23 mouse cellular contexts compared by ENCODE assay signal in the genomic region with DNA sequence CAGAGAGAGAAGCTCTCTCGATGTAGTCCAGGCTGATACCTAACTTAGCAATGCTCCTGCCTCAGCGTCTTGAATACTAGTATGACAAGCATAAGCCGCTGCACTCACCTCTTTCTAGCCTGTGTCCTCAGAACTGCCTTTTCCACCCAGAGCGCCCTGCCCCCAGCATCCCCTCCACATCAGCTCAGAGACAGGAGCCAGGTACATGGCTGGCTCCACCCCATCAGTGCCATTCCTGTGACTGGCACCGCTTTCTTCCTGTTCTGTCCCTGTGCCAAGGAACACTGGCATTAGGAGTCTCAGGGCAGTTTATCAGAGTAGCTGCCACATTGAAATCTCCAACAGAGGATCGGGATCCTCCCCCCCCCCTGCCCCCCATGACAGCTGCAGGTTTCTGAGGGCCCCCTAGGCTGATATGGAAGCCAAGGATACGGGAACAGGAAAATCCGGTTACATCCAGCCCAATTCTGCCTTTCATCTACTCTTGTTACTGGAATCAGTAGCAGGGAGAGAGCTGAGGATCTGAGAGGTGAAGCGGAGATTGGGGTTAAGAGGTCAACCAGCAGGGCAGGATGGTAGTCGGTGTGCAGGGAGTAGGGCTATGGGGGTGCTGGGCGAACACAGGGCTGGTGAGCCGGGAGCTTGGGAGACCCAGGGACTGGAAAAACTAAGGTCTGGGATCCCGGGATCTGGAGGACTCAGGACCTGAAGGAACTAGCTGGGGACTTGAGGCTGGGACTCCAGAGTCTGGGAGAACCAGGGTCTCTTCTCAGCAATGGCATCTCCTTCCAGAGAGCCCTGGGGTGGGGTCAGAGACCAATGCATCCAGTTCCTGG. TPM values are rescaled to one million over a fixed set of nuclear protein-coding genes. Genes with fewer than 3 reads are reported as not detected.
DNase-seq lines count a peak whose midpoint lies in the region; ATAC-seq lines count a peak whose summit lies in the region.
"Had no signal": no experiment of that assay in that cellular context is flagged by ENCODE, and none has a peak within 500 bp of the region (broad histone marks: within the 10 kb centered on the region; RNA-seq: fewer than 3 reads in every experiment).

No protein-coding gene starts in this region.

- H3K4me1 ChIP-seq in kidney, embryonic 15.5 days, result peaks cover 41% of the 10 kb centered on the region
- H3K4me1 ChIP-seq in kidney, embryonic 14.5 days (ENCODE audit: control insufficient read depth, insufficient read depth, low read length), result peaks cover 24% of the 10 kb centered on the region; the same call in 1 of the 2 replicates
- peaks cover 30% of the 10 kb centered on the region for H3K4me1 ChIP-seq in embryonic facial prominence, embryonic 10.5 days
- H3K4me1 ChIP-seq in embryonic facial prominence, embryonic 14.5 days (ENCODE audit: control insufficient read depth, insufficient read depth, low read length), result peaks cover 9% of the 10 kb centered on the region; the same call in 1 of the 2 replicates
- H3K4me1 ChIP-seq in limb, embryonic 15.5 days, result peaks cover 7% of the 10 kb centered on the region; the same call in 1 of the 2 replicates
- H3K4me1 ChIP-seq: midbrain, embryonic 12.5 days had no signal

- 0 out of 2 replicates have a peak overlapping the region, but pooled peaks have one; percentile 5 for H3K4me2 ChIP-seq in kidney, embryonic 15.5 days
- no peak overlapping the region for H3K4me2 ChIP-seq in kidney, embryonic 14.5 days (replicated peaks; ENCODE audit: low read depth, low read length)
- no peak overlapping the region for H3K4me2 ChIP-seq in embryonic facial prominence, embryonic 14.5 days (ENCODE audit: low read depth, low read length)
- H3K4me2 ChIP-seq in limb, embryonic 15.5 days, result no peak overlapping the region
- H3K4me2 ChIP-seq: midbrain, embryonic 12.5 days; neural tube, embryonic 12.5 days had no signal

- H3K36me3 ChIP-seq in kidney, embryonic 15.5 days, result no peaks in the 10 kb centered on the region
- H3K36me3 ChIP-seq in kidney, embryonic 14.5 days (ENCODE audit: control insufficient read depth, insufficient read depth, low read length), result no peaks in the 10 kb centered on the region
- H3K36me3 ChIP-seq in embryonic facial prominence, embryonic 10.5 days (replicated peaks), result no peaks in the 10 kb centered on the region
- no peaks in the 10 kb centered on the region for H3K36me3 ChIP-seq in embryonic facial prominence, embryonic 14.5 days (ENCODE audit: control insufficient read depth, insufficient read depth, low read length)
- H3K36me3 ChIP-seq in limb, embryonic 15.5 days, result no peaks in the 10 kb centered on the region
- H3K36me3 ChIP-seq: heart, embryonic 10.5 days; midbrain, embryonic 12.5 days; neural tube, embryonic 12.5 days had no signal

- WGBS in kidney, embryonic 15.5 days, result 53% methylated on average over 13 of the region's 13 CpGs
- 47% methylated on average over 13 of the region's 13 CpGs for WGBS in kidney, embryonic 14.5 days
- 51% methylated on average over 13 of the region's 13 CpGs for WGBS in embryonic facial prominence, embryonic 10.5 days
- WGBS in embryonic facial prominence, embryonic 14.5 days, result 47% methylated on average over 13 of the region's 13 CpGs
- WGBS in limb, embryonic 15.5 days, result 41% methylated on average over 13 of the region's 13 CpGs

- 0 out of 2 replicates have a peak, but pooled peaks have one; percentile 25 for ATAC-seq in kidney, embryonic 15.5 days (replicated peaks; ENCODE audit: low FRiP score)
- ATAC-seq in kidney, embryonic 14.5 days (ENCODE audit: low FRiP score, low TSS enrichment), result no peak; the same call in 1 of the 2 replicates
- ATAC-seq in embryonic facial prominence, embryonic 14.5 days (ENCODE audit: low read depth), result peak; percentile 68
- ATAC-seq in limb, embryonic 15.5 days (ENCODE audit: insufficient number of reproducible peaks, low FRiP score, low TSS enrichment, low read depth), result no peak
- ATAC-seq: forebrain, embryonic 16.5 days had no signal

- H3K9ac ChIP-seq in kidney, embryonic 15.5 days, result no peak overlapping the region
- H3K9ac ChIP-seq in kidney, embryonic 14.5 days (ENCODE audit: low read depth, low read length), result no peak overlapping the region
- peak overlapping the region; percentile 30; the same call in 1 of the 2 replicates for H3K9ac ChIP-seq in embryonic facial prominence, embryonic 14.5 days (ENCODE audit: low read depth, low read length)
- H3K9ac ChIP-seq in limb, embryonic 15.5 days, result no peak overlapping the region
- H3K9ac ChIP-seq: midbrain, embryonic 12.5 days; neural tube, embryonic 12.5 days had no signal

- intact Hi-C loops in left cerebral cortex, postnatal 14 days (cut with DNase I), result loop anchor here (10.0 kb wide), 1 partner anchor 61 kb away; no protein-coding TSS in a partner anchor

- 0 out of 2 replicates have a peak overlapping the region, but pooled peaks have one; percentile 15 for H3K27ac ChIP-seq in kidney, embryonic 15.5 days
- no peak overlapping the region for H3K27ac ChIP-seq in kidney, embryonic 14.5 days (ENCODE audit: low read depth, low read length)
- peak overlapping the region; percentile 31; the same call in 1 of the 2 replicates for H3K27ac ChIP-seq in embryonic facial prominence, embryonic 10.5 days (replicated peaks)
- H3K27ac ChIP-seq in embryonic facial prominence, embryonic 14.5 days (replicated peaks; ENCODE audit: low read depth, low read length), result no peak overlapping the region
- peak overlapping the region; percentile 48; the same call in 1 of the 2 replicates for H3K27ac ChIP-seq in limb, embryonic 15.5 days
- H3K27ac ChIP-seq: kidney, postnatal 0 days; midbrain, embryonic 12.5 days; neural tube, embryonic 12.5 days had no signal

- H3K9me3 ChIP-seq in kidney, embryonic 15.5 days (replicated peaks), result no peaks in the 10 kb centered on the region
- H3K9me3 ChIP-seq in kidney, embryonic 14.5 days (ENCODE audit: control insufficient read depth, low read length), result no peaks in the 10 kb centered on the region
- H3K9me3 ChIP-seq in embryonic facial prominence, embryonic 10.5 days, result 0 out of 2 replicates have a peak, but pooled peaks cover 6% of the 10 kb centered on the region
- H3K9me3 ChIP-seq in embryonic facial prominence, embryonic 14.5 days (ENCODE audit: control insufficient read depth, low read length), result no peaks in the 10 kb centered on the region
- no peaks in the 10 kb centered on the region for H3K9me3 ChIP-seq in limb, embryonic 15.5 days
- H3K9me3 ChIP-seq: heart, embryonic 10.5 days; midbrain, embryonic 12.5 days; neural tube, embryonic 12.5 days had no signal

- H3K4me3 ChIP-seq in kidney, embryonic 15.5 days (replicated peaks), result no peak overlapping the region
- no peak overlapping the region for H3K4me3 ChIP-seq in kidney, embryonic 14.5 days (ENCODE audit: low read length)
- H3K4me3 ChIP-seq in embryonic facial prominence, embryonic 10.5 days, result peak overlapping the region; percentile 3; the same call in 1 of the 2 replicates
- H3K4me3 ChIP-seq in embryonic facial prominence, embryonic 14.5 days (ENCODE audit: low read depth, low read length), result no peak overlapping the region
- no peak overlapping the region for H3K4me3 ChIP-seq in limb, embryonic 15.5 days
- H3K4me3 ChIP-seq: erythroblast, embryonic 14.5 days; heart, embryonic 10.5 days; midbrain, embryonic 12.5 days; neural tube, embryonic 12.5 days had no signal

- DNase-seq in embryonic facial prominence, embryonic 10.5 days (ENCODE audit: low spot score), result peak; percentile 33
- DNase-seq in embryonic facial prominence, embryonic 14.5 days (ENCODE audit: low spot score), result peak; percentile 59
- no peak for DNase-seq in heart, adult 8-10 months (ENCODE audit: low spot score)
- DNase-seq in left cerebral cortex, postnatal 14 days (ENCODE audit: low spot score in 2 of 2), result no peak
- DNase-seq in thymus, postnatal 10 days (ENCODE audit: low spot score in 2 of 2), result no peak
- DNase-seq: adrenal gland, adult 8-10 months; cerebellum, adult 8-10 months; right cerebral cortex, postnatal 4 days; thymus, adult 18-20 months had no signal

- no peaks in the 10 kb centered on the region for H3K27me3 ChIP-seq in kidney, embryonic 15.5 days
- no peaks in the 10 kb centered on the region for H3K27me3 ChIP-seq in kidney, embryonic 14.5 days (ENCODE audit: control insufficient read depth, insufficient read depth, low read length)
- no peaks in the 10 kb centered on the region; the same call in 1 of the 2 replicates for H3K27me3 ChIP-seq in embryonic facial prominence, embryonic 10.5 days (replicated peaks; ENCODE audit: low read depth, poor library complexity, severe bottlenecking)
- H3K27me3 ChIP-seq in embryonic facial prominence, embryonic 14.5 days (replicated peaks; ENCODE audit: control insufficient read depth, insufficient read depth, low read length), result no peaks in the 10 kb centered on the region
- no peaks in the 10 kb centered on the region for H3K27me3 ChIP-seq in limb, embryonic 15.5 days
- H3K27me3 ChIP-seq: neural tube, embryonic 12.5 days had no signal

RNA-seq across cellular contexts. Expression of a gene that starts 0.7 kb away (rescaled TPM):
- 0.42 and 3.7 TPM in 2 replicates for polyA plus RNA-seq in kidney, embryonic 15.5 days (2015; fragmentation: Nextera tagmentation; extraction: Ambion mirVana)
- 0.26 and 0.31 TPM in 2 replicates for polyA plus RNA-seq in kidney, embryonic 14.5 days (2014; fragmentation: Nextera tagmentation; extraction: Ambion mirVana)
- polyA plus RNA-seq in embryonic facial prominence, embryonic 10.5 days (2016; fragmentation: Nextera tagmentation; extraction: Ambion mirVana), result 0.07 and 0.16 TPM in 2 replicates
- polyA plus RNA-seq in embryonic facial prominence, embryonic 14.5 days (2014; fragmentation: Nextera tagmentation; extraction: Ambion mirVana), result 1.9 and 2.2 TPM in 2 replicates
- polyA plus RNA-seq in limb, embryonic 15.5 days (2015; fragmentation: Nextera tagmentation; extraction: Ambion mirVana), result 7.7 and 8.0 TPM in 2 replicates
- total RNA-seq in heart, adult 8-10 months (2022), result 1 to 10 TPM in 1 of 4 experiments, under 1 TPM in 3; 0.19 to 1.5 (median 0.58) TPM
- under 1 TPM; 0.19 to 0.46 TPM for total RNA-seq in left cerebral cortex, postnatal 14 days (2021)
- total RNA-seq: common myeloid progenitor, adult 5-6 weeks; gastrocnemius, postnatal 4 days; megakaryocyte progenitor cell, adult 5-6 weeks had no signal

RNA-seq across cellular contexts. Expression of a gene that starts 18.3 kb away (rescaled TPM):
- polyA plus RNA-seq in kidney, embryonic 15.5 days (2015; fragmentation: Nextera tagmentation; extraction: Ambion mirVana), result 0.21 and 0.24 TPM in 2 replicates
- polyA plus RNA-seq in kidney, embryonic 14.5 days (2014; fragmentation: Nextera tagmentation; extraction: Ambion mirVana), result 0.20 and 0.27 TPM in 2 replicates
- 0.28 and 0.42 TPM in 2 replicates for polyA plus RNA-seq in embryonic facial prominence, embryonic 10.5 days (2016; fragmentation: Nextera tagmentation; extraction: Ambion mirVana)
- polyA plus RNA-seq in embryonic facial prominence, embryonic 14.5 days (2014; fragmentation: Nextera tagmentation; extraction: Ambion mirVana), result 3.4 and 3.7 TPM in 2 replicates
- polyA plus RNA-seq in limb, embryonic 15.5 days (2015; fragmentation: Nextera tagmentation; extraction: Ambion mirVana), result 0.50 and 2.6 TPM in 2 replicates
- total RNA-seq in heart, adult 8-10 months (2022), result under 1 TPM in 2 of 4 experiments, not detected in 2; 0.22 to 0.25 TPM
- 1 to 10 TPM in 1 of 2 experiments, under 1 TPM in 1; 0.91 to 1.5 TPM for total RNA-seq in left cerebral cortex, postnatal 14 days (2021)
- total RNA-seq: common myeloid progenitor, adult 5-6 weeks; megakaryocyte progenitor cell, adult 5-6 weeks had no signal
- polyA plus RNA-seq: erythroblast, embryonic 14.5 days; heart, postnatal 0 days; liver, embryonic 16.5 days had no signal

RNA-seq across cellular contexts. Expression of a gene that starts 25.7 kb away (rescaled TPM):
- 7.5 and 9.0 TPM in 2 replicates for polyA plus RNA-seq in kidney, embryonic 15.5 days (2015; fragmentation: Nextera tagmentation; extraction: Ambion mirVana)
- 3.6 and 5.0 TPM in 2 replicates for polyA plus RNA-seq in kidney, embryonic 14.5 days (2014; fragmentation: Nextera tagmentation; extraction: Ambion mirVana)
- 1.3 and 3.1 TPM in 2 replicates for polyA plus RNA-seq in embryonic facial prominence, embryonic 10.5 days (2016; fragmentation: Nextera tagmentation; extraction: Ambion mirVana)
- 23.3 and 28.8 TPM in 2 replicates for polyA plus RNA-seq in embryonic facial prominence, embryonic 14.5 days (2014; fragmentation: Nextera tagmentation; extraction: Ambion mirVana)
- 21.9 and 36.8 TPM in 2 replicates for polyA plus RNA-seq in limb, embryonic 15.5 days (2015; fragmentation: Nextera tagmentation; extraction: Ambion mirVana)
- 1 to 10 TPM; 2.0 to 5.9 (median 5.1) TPM for total RNA-seq in heart, adult 8-10 months (2022)
- 1 to 10 TPM; 2.2 to 2.6 TPM for total RNA-seq in left cerebral cortex, postnatal 14 days (2021)
- polyA plus RNA-seq: erythroblast, embryonic 14.5 days had no signal

RNA-seq across cellular contexts. Expression of a gene that starts 28.7 kb away (rescaled TPM):
- polyA plus RNA-seq in kidney, embryonic 15.5 days (2015; fragmentation: Nextera tagmentation; extraction: Ambion mirVana), result 0.19 and 0.29 TPM in 2 replicates
- 0.17 and 0.28 TPM in 2 replicates for polyA plus RNA-seq in kidney, embryonic 14.5 days (2014; fragmentation: Nextera tagmentation; extraction: Ambion mirVana)
- 0.55 and 0.64 TPM in 2 replicates for polyA plus RNA-seq in embryonic facial prominence, embryonic 10.5 days (2016; fragmentation: Nextera tagmentation; extraction: Ambion mirVana)
- polyA plus RNA-seq in embryonic facial prominence, embryonic 14.5 days (2014; fragmentation: Nextera tagmentation; extraction: Ambion mirVana), result 2.1 and 2.5 TPM in 2 replicates
- polyA plus RNA-seq in limb, embryonic 15.5 days (2015; fragmentation: Nextera tagmentation; extraction: Ambion mirVana), result 0.56 and 0.97 TPM in 2 replicates
- total RNA-seq in heart, adult 8-10 months (2022), result under 1 TPM in 3 of 4 experiments, not detected in 1; 0.16 to 0.25 (median 0.23) TPM
- under 1 TPM; 0.20 to 0.30 TPM for total RNA-seq in left cerebral cortex, postnatal 14 days (2021)
- total RNA-seq: common myeloid progenitor, adult 5-6 weeks; megakaryocyte progenitor cell, adult 5-6 weeks had no signal
- polyA plus RNA-seq: erythroblast, embryonic 14.5 days had no signal

RNA-seq across cellular contexts. Expression of a gene that starts 34.1 kb away (rescaled TPM):
- polyA plus RNA-seq in kidney, embryonic 15.5 days (2015; fragmentation: Nextera tagmentation; extraction: Ambion mirVana), result 8.6 and 8.8 TPM in 2 replicates
- polyA plus RNA-seq in kidney, embryonic 14.5 days (2014; fragmentation: Nextera tagmentation; extraction: Ambion mirVana), result 6.9 and 11.9 TPM in 2 replicates
- 8.5 and 9.1 TPM in 2 replicates for polyA plus RNA-seq in embryonic facial prominence, embryonic 10.5 days (2016; fragmentation: Nextera tagmentation; extraction: Ambion mirVana)
- polyA plus RNA-seq in embryonic facial prominence, embryonic 14.5 days (2014; fragmentation: Nextera tagmentation; extraction: Ambion mirVana), result 7.9 and 8.9 TPM in 2 replicates
- polyA plus RNA-seq in limb, embryonic 15.5 days (2015; fragmentation: Nextera tagmentation; extraction: Ambion mirVana), result 13.3 and 13.7 TPM in 2 replicates
- total RNA-seq in heart, adult 8-10 months (2022), result 1 to 10 TPM; 5.5 to 8.7 (median 8.1) TPM
- total RNA-seq in left cerebral cortex, postnatal 14 days (2021), result 100 to 1,000 TPM; 168 to 172 TPM
- total RNA-seq: common myeloid progenitor, adult 5-6 weeks; megakaryocyte progenitor cell, adult 5-6 weeks had no signal
- polyA plus RNA-seq: erythroblast, embryonic 14.5 days had no signal

Comparison
In these comparisons a context has a peak if more than half of its experiments do, and no peak if none do; other contexts are left out.
1. ATAC-seq: peak in kidney, embryonic 15.5 days (single experiment) and embryonic facial prominence, embryonic 14.5 days (single experiment); none in kidney, embryonic 14.5 days (single experiment) and limb, embryonic 15.5 days (single experiment).
2. H3K27ac ChIP-seq: peak in kidney, embryonic 15.5 days (single experiment), embryonic facial prominence, embryonic 10.5 days (single experiment) and limb, embryonic 15.5 days (single experiment); none in kidney, embryonic 14.5 days (single experiment) and embryonic facial prominence, embryonic 14.5 days (single experiment).
3. DNase-seq: peak in embryonic facial prominence, embryonic 10.5 days (single experiment) and embryonic facial prominence, embryonic 14.5 days (single experiment); none in heart, adult 8-10 months (single experiment), left cerebral cortex, postnatal 14 days (0 of 2) and thymus, postnatal 10 days (0 of 2).